Mouse (Mus musculus) CH12.LX (cell line): ENCODE results near the gene Dlgap1.

Experiments used
- CHD2 ChIP-seq: IDR thresholded peaks from 2 replicates; pipeline ENCODE4 v1.6.1; 2011; ENCODE audit warnings: low read length, improper control_type of control experiment
- CTCF ChIP-seq, 2 experiments: IDR thresholded peaks in 1 of 2; conservative IDR thresholded peaks in 1 of 2; 2 replicates each; pipeline ENCODE4 v1.5.1; 2011 to 2012; ENCODE audit warnings: low read depth in 2 of 2, low read length in 2 of 2, improper control_type of control experiment in 1 of 2, inconsistent platforms in 1 of 2, mild to moderate bottlenecking in 1 of 2, moderate library complexity in 1 of 2
- E2F4 ChIP-seq: IDR thresholded peaks from 2 replicates; pipeline ENCODE4 v1.6.1; 2011; ENCODE audit warnings: low read depth, low read length, improper control_type of control experiment; ENCODE audit not compliant: insufficient replicate concordance
- ELF1 ChIP-seq: IDR thresholded peaks from 2 replicates; pipeline ENCODE4 v1.6.1; 2014; ENCODE audit warnings: low read depth, mild to moderate bottlenecking, inconsistent platforms, low read length, improper control_type of control experiment
- EP300 ChIP-seq: IDR thresholded peaks from 2 replicates; pipeline ENCODE4 v1.6.1; 2011; ENCODE audit warnings: low read length, improper control_type of control experiment
- HCFC1 ChIP-seq: IDR thresholded peaks from 2 replicates; pipeline ENCODE4 v1.6.1; 2012; ENCODE audit warnings: low read depth, mild to moderate bottlenecking, inconsistent platforms, low read length, improper control_type of control experiment
- KAT2A ChIP-seq: IDR thresholded peaks from 2 replicates; pipeline ENCODE4 v1.6.1; 2012; ENCODE audit warnings: low read length, improper control_type of control experiment, inconsistent platforms; ENCODE audit not compliant: insufficient replicate concordance
- MAZ ChIP-seq: IDR thresholded peaks from 2 replicates; pipeline ENCODE4 v1.6.1; 2012; ENCODE audit warnings: low read depth, mild to moderate bottlenecking, inconsistent platforms, low read length, improper control_type of control experiment, moderate library complexity
- MXI1 ChIP-seq: IDR thresholded peaks from 2 replicates; pipeline ENCODE4 v1.6.1; 2011; ENCODE audit warnings: mild to moderate bottlenecking, low read depth, low read length, improper control_type of control experiment
- POLR2A ChIP-seq: IDR thresholded peaks from 2 replicates; pipeline ENCODE4 v1.6.1; 2011; ENCODE audit warnings: low read depth, mild to moderate bottlenecking, improper control_type of control experiment, low read length
- RAD21 ChIP-seq: IDR thresholded peaks from 2 replicates; pipeline ENCODE4 v1.6.1; 2011; ENCODE audit warnings: low read depth, mild to moderate bottlenecking, low read length, improper control_type of control experiment, moderate library complexity

DNA sequence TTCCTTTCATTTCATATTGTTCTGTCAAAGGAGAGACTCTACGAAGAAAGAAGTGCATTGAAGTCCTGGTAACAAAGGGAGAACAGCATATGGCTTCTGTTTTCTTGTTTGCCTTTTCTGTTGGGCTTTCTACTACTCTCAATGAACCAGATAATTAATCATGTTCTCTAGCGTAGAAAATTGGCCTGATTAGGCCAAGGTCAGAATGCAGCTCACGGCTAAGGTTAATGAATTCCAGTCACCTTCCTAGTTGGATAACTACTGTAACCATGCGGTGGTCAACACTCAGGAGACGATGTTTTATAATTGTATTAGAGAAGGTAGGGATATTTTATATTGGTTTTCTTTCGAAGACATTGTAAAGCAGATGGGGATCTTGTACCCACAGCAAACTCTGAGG, 279.4 kb downstream of the Dlgap1 start:
- TF ChIP-seq CHD2 (no peak), MXI1 (no peak), POLR2A (no peak), CTCF (conservative IDR thresholded peaks at IDR 0.05 in 1 of 2, IDR thresholded peaks at IDR 0.05 in 1 of 2; ENCODE audit: low read depth in 2 of 2, low read length in 2 of 2) (no peak), E2F4 (no peak), HCFC1 (no peak), ELF1 (no peak), EP300 (no peak), KAT2A (no peak), RAD21 (no peak), MAZ (no peak)
